Mouse (Mus musculus): Measurements from ENCODE around the gene Hrk. TPM values are rescaled to one million over a fixed set of nuclear protein-coding genes. Genes with fewer than 3 reads are reported as not detected.

Gene Hrk
- polyA plus RNA-seq, 1 experiment from 2014 or later, result 0.36 TPM

- H3K4me1 ChIP-seq, result peaks cover 21% of the 10 kb centered on the region
- H3K27me3 ChIP-seq, result no peaks in the 10 kb centered on the region
- H3K9ac ChIP-seq, result no peak overlapping the region
- no peaks in the 10 kb centered on the region for H3K9me3 ChIP-seq (replicated peaks)
- no peak overlapping the region for H3K4me3 ChIP-seq (replicated peaks)
- WGBS, result 72% methylated on average over 12 of the region's 12 CpGs
- peaks cover 40% of the 10 kb centered on the region for H3K36me3 ChIP-seq
- H3K4me2 ChIP-seq (replicated peaks), result no peak overlapping the region
- ATAC-seq (ENCODE audit: insufficient number of reproducible peaks, low FRiP score, low TSS enrichment, low read depth), result no peak
- 0 out of 2 replicates have a peak overlapping the region, but pooled peaks have one; percentile 2 for H3K27ac ChIP-seq (replicated peaks)
Measured at GRCm38 (mm10) chr5:118143211-118144026, 21.0 kb upstream of the Hrk start.

- H3K4me2 ChIP-seq (replicated peaks), result no peak overlapping the region
- no peaks in the 10 kb centered on the region for H3K27me3 ChIP-seq
- H3K4me3 ChIP-seq (replicated peaks), result no peak overlapping the region
- WGBS, result 88% methylated on average over 4 of the region's 4 CpGs
- H3K9me3 ChIP-seq (replicated peaks), result no peaks in the 10 kb centered on the region
- peaks cover 35% of the 10 kb centered on the region for H3K36me3 ChIP-seq
- peaks cover 21% of the 10 kb centered on the region for H3K4me1 ChIP-seq
- H3K27ac ChIP-seq (replicated peaks), result no peak overlapping the region
- H3K9ac ChIP-seq, result no peak overlapping the region
- ATAC-seq (ENCODE audit: insufficient number of reproducible peaks, low FRiP score, low TSS enrichment, low read depth), result no peak
Measured at GRCm38 (mm10) chr5:118144327-118144726, 20.1 kb upstream of the Hrk start.

- Histone ChIP-seq H3K9me3 (replicated peaks) (no peaks in the 10 kb centered on the region), H3K4me3 (replicated peaks) (no peak overlapping the region), H3K27me3 (no peaks in the 10 kb centered on the region), H3K9ac (no peak overlapping the region), H3K36me3 (peaks cover 33% of the 10 kb centered on the region), H3K4me1 (peaks cover 21% of the 10 kb centered on the region), H3K27ac (replicated peaks) (no peak overlapping the region), H3K4me2 (replicated peaks) (no peak overlapping the region)
- no peak for ATAC-seq (ENCODE audit: insufficient number of reproducible peaks, low FRiP score, low TSS enrichment, low read depth)
- 80% methylated on average over 6 of the region's 6 CpGs for WGBS
Measured at GRCm38 (mm10) chr5:118144770-118145169, 19.7 kb upstream of the Hrk start.

GRCm38 (mm10) chr5:118145458-118145857 is 19.0 kb upstream of the Hrk start:
- 88% methylated on average over 3 of the region's 3 CpGs for WGBS
- H3K27me3 ChIP-seq, result no peaks in the 10 kb centered on the region
- H3K4me1 ChIP-seq, result peaks cover 21% of the 10 kb centered on the region
- no peak overlapping the region for H3K4me2 ChIP-seq (replicated peaks)
- no peak for ATAC-seq (ENCODE audit: insufficient number of reproducible peaks, low FRiP score, low TSS enrichment, low read depth)
- no peak overlapping the region for H3K9ac ChIP-seq
- H3K9me3 ChIP-seq (replicated peaks), result no peaks in the 10 kb centered on the region
- no peak overlapping the region for H3K27ac ChIP-seq (replicated peaks)
- no peak overlapping the region for H3K4me3 ChIP-seq (replicated peaks)
- peaks cover 30% of the 10 kb centered on the region for H3K36me3 ChIP-seq

GRCm38 (mm10) chr5:118145999-118146679 is 18.3 kb upstream of the Hrk start:
- ATAC-seq (ENCODE audit: insufficient number of reproducible peaks, low FRiP score, low TSS enrichment, low read depth), result no peak
- no peak overlapping the region for H3K4me3 ChIP-seq (replicated peaks)
- peaks cover 21% of the 10 kb centered on the region for H3K4me1 ChIP-seq
- H3K4me2 ChIP-seq (replicated peaks), result no peak overlapping the region
- peaks cover 25% of the 10 kb centered on the region for H3K36me3 ChIP-seq
- 67% methylated on average over 15 of the region's 15 CpGs for WGBS
- no peaks in the 10 kb centered on the region for H3K27me3 ChIP-seq
- H3K9ac ChIP-seq, result no peak overlapping the region
- no peak overlapping the region for H3K27ac ChIP-seq (replicated peaks)
- H3K9me3 ChIP-seq (replicated peaks), result no peaks in the 10 kb centered on the region

GRCm38 (mm10) chr5:118147264-118147663 is 17.2 kb upstream of the Hrk start:
- WGBS, result 79% methylated on average over 10 of the region's 10 CpGs
- Histone ChIP-seq H3K27me3 (no peaks in the 10 kb centered on the region), H3K36me3 (peaks cover 17% of the 10 kb centered on the region), H3K9ac (no peak overlapping the region), H3K4me1 (peaks cover 25% of the 10 kb centered on the region), H3K4me3 (replicated peaks) (no peak overlapping the region), H3K27ac (replicated peaks) (no peak overlapping the region), H3K4me2 (replicated peaks) (no peak overlapping the region), H3K9me3 (replicated peaks) (no peaks in the 10 kb centered on the region)
- no peak for ATAC-seq (ENCODE audit: insufficient number of reproducible peaks, low FRiP score, low TSS enrichment, low read depth)

- Histone ChIP-seq H3K4me1 (peaks cover 36% of the 10 kb centered on the region), H3K4me3 (replicated peaks) (no peak overlapping the region), H3K4me2 (replicated peaks) (no peak overlapping the region), H3K9me3 (replicated peaks) (no peaks in the 10 kb centered on the region), H3K27ac (replicated peaks) (no peak overlapping the region; the same call in 1 of the 2 replicates), H3K36me3 (peaks cover 13% of the 10 kb centered on the region; the same call in 1 of the 2 replicates), H3K9ac (no peak overlapping the region), H3K27me3 (no peaks in the 10 kb centered on the region)
- WGBS, result 68% methylated on average over 3 of the region's 3 CpGs
- ATAC-seq (ENCODE audit: insufficient number of reproducible peaks, low FRiP score, low TSS enrichment, low read depth), result peak; percentile 31; the same call in 1 of the 2 replicates
Measured at GRCm38 (mm10) chr5:118149711-118150110, 14.7 kb upstream of the Hrk start.

- WGBS, result under 1% methylated on average over 66 of the region's 67 CpGs
Measured at GRCm38 (mm10) chr5:118154839-118155564, 9.4 kb upstream of the Hrk start, which contains the start of gene Fbxw8. Gene Fbxw8 (minus strand): TSS chr5:118155464.

GRCm38 (mm10) chr5:118155565-118155947 is 8.9 kb upstream of the Hrk start:
- Histone ChIP-seq H3K36me3 (peaks cover 9% of the 10 kb centered on the region; the same call in 1 of the 2 replicates), H3K4me2 (replicated peaks) (peak overlapping the region; percentile 59), H3K9ac (no peak overlapping the region), H3K27ac (replicated peaks) (no peak overlapping the region), H3K27me3 (peaks cover 3% of the 10 kb centered on the region; the same call in 1 of the 2 replicates), H3K9me3 (replicated peaks) (no peaks in the 10 kb centered on the region), H3K4me3 (replicated peaks) (peak overlapping the region; percentile 98), H3K4me1 (peaks cover 16% of the 10 kb centered on the region)
- no peak for ATAC-seq (ENCODE audit: insufficient number of reproducible peaks, low FRiP score, low TSS enrichment, low read depth)
- WGBS, result 19% methylated on average over 9 of the region's 9 CpGs

More at GRCm38 (mm10) chr5:118154839-118155564, 9.4 kb upstream of the Hrk start, which contains the start of gene Fbxw8:
- H3K9me3 ChIP-seq (replicated peaks), result no peaks in the 10 kb centered on the region
- peaks cover 16% of the 10 kb centered on the region for H3K4me1 ChIP-seq
- peaks cover 3% of the 10 kb centered on the region; the same call in 1 of the 2 replicates for H3K27me3 ChIP-seq
- peak; percentile 85 for ATAC-seq (ENCODE audit: insufficient number of reproducible peaks, low FRiP score, low TSS enrichment, low read depth)
- peaks cover 13% of the 10 kb centered on the region; the same call in 1 of the 2 replicates for H3K36me3 ChIP-seq
- H3K4me3 ChIP-seq (replicated peaks), result peak within 1 kb of the TSS; percentile 98
- peak within 1 kb of the TSS; percentile 90 for H3K9ac ChIP-seq
- peak within 1 kb of the TSS; percentile 34 for H3K27ac ChIP-seq (replicated peaks)
- peak within 1 kb of the TSS; percentile 59 for H3K4me2 ChIP-seq (replicated peaks)

- Histone ChIP-seq H3K4me3 (replicated peaks) (no peak overlapping the region), H3K9me3 (replicated peaks) (no peaks in the 10 kb centered on the region), H3K9ac (no peak overlapping the region), H3K4me2 (replicated peaks) (no peak overlapping the region), H3K27me3 (peaks cover 12% of the 10 kb centered on the region), H3K36me3 (0 out of 2 replicates have a peak, but pooled peaks cover 5% of the 10 kb centered on the region), H3K4me1 (peaks cover 14% of the 10 kb centered on the region), H3K27ac (replicated peaks) (no peak overlapping the region)
- no peak for ATAC-seq (ENCODE audit: insufficient number of reproducible peaks, low FRiP score, low TSS enrichment, low read depth)
- WGBS, result 47% methylated on average over 4 of the region's 4 CpGs
Measured at GRCm38 (mm10) chr5:118156976-118157375, 7.5 kb upstream of the Hrk start.

GRCm38 (mm10) chr5:118160691-118161090 is 3.8 kb upstream of the Hrk start:
- Histone ChIP-seq H3K27ac (replicated peaks) (no peak overlapping the region), H3K9me3 (replicated peaks) (no peaks in the 10 kb centered on the region), H3K27me3 (peaks cover 47% of the 10 kb centered on the region), H3K36me3 (no peaks in the 10 kb centered on the region), H3K4me1 (no peaks in the 10 kb centered on the region), H3K4me3 (replicated peaks) (no peak overlapping the region), H3K9ac (no peak overlapping the region), H3K4me2 (replicated peaks) (no peak overlapping the region)
- 44% methylated on average over 4 of the region's 4 CpGs for WGBS
- ATAC-seq (ENCODE audit: insufficient number of reproducible peaks, low FRiP score, low TSS enrichment, low read depth), result no peak

Measured in embryonic facial prominence, embryonic 15.5 days (tissue).